Mouse (Mus musculus) megakaryocyte, embryonic 14.5 days (primary cell): ENCODE data around the gene Rnf43.

Source experiments
- FLI1 ChIP-seq: IDR thresholded peaks from 2 replicates; pipeline ENCODE4 v1.6.1; 2012; ENCODE audit warnings: low read length, inconsistent platforms, mixed read lengths
- GATA1 ChIP-seq: IDR thresholded peaks from 3 replicates; pipeline ENCODE4 v1.6.1; 2012; ENCODE audit warnings: mixed read lengths, low read length, inconsistent platforms, borderline replicate concordance

- TF ChIP-seq GATA1 (no peak), FLI1 (no peak)
Measured at GRCm38 (mm10) chr11:87616790-87617474, 45.6 kb upstream of the Rnf43 start, which contains the start of gene Hsf5.
